Mouse (Mus musculus): ENCODE measurements around the gene Tmem59l. TPM values are rescaled to one million over a fixed set of nuclear protein-coding genes. Genes with fewer than 3 reads are reported as not detected.

Gene Tmem59l
- polyA plus RNA-seq, 1 experiment, result 4.2 TPM

DNA sequence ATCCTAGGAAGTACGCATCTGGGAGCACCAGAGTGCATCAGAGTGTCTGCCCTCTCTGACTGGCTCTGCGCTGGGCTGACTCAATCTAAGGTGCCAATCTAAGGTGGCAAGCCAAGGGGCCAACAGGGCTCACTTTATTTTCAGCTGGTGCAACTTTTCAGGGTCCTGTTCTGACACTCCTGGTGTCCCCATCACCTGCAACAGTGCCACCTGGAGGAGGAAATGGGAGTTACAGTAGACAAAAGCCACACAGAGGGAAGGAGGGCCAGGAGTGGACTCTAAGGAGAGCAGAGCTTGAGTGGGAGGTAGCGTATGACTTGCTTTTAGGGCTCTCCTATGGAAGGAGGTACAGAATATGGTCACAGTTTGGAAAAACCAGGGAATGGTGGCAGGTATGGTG, 17.7 kb upstream of the Tmem59l start:
- H3K4me3 ChIP-seq (ENCODE audit: low read depth, low read length), result no peak overlapping the region
- H3K4me1 ChIP-seq (ENCODE audit: control insufficient read depth, insufficient read depth, low read length), result no peaks in the 10 kb centered on the region
- no peak overlapping the region for H3K27ac ChIP-seq (ENCODE audit: insufficient read depth, low read length)
- H3K27me3 ChIP-seq (ENCODE audit: control insufficient read depth, insufficient read depth, low read length, poor library complexity, severe bottlenecking), result no peaks in the 10 kb centered on the region
- H3K9ac ChIP-seq (ENCODE audit: low read depth, poor library complexity, severe bottlenecking), result no peak overlapping the region
- TF ChIP-seq CTCF (IDR thresholded peaks at IDR 0.05; ENCODE audit: low read depth, low read length) (peak; percentile 77), POLR2A (IDR thresholded peaks at IDR 0.05; ENCODE audit: insufficient read depth, low read length) (no peak)
- H3K9me3 ChIP-seq (replicated peaks; ENCODE audit: control insufficient read depth, insufficient read depth, low read length, poor library complexity, severe bottlenecking), result no peaks in the 10 kb centered on the region
- peaks cover 24% of the 10 kb centered on the region for H3K36me3 ChIP-seq (ENCODE audit: control insufficient read depth, insufficient read depth, low read length, poor library complexity, severe bottlenecking)

DNA sequence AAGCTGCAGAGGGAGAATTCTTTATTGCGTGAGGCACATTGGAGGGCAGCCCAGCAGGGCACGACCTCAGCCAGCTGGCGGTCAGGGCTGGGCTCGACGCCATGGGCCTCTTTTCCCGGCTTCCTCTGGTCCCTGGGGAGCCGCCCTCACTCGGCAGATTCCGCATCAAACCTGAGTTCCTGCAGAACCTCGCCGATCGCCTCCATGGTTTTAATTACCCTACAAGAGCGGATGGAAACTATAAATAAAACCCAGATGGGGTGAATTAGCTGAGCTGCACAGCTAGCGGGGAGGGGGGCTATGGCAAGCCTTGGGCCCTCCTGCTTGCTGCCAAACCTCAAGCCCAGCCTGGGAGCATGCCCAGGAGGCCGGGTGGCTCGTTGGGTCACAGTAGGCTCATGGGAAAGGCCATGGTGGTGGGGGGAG, 17.1 kb upstream of the Tmem59l start:
- Histone ChIP-seq H3K4me3 (ENCODE audit: low read depth, low read length) (no peak overlapping the region), H3K9me3 (replicated peaks; ENCODE audit: control insufficient read depth, insufficient read depth, low read length, poor library complexity, severe bottlenecking) (no peaks in the 10 kb centered on the region), H3K27me3 (ENCODE audit: control insufficient read depth, insufficient read depth, low read length, poor library complexity, severe bottlenecking) (no peaks in the 10 kb centered on the region), H3K4me1 (ENCODE audit: control insufficient read depth, insufficient read depth, low read length) (no peaks in the 10 kb centered on the region), H3K9ac (ENCODE audit: low read depth, poor library complexity, severe bottlenecking) (no peak overlapping the region), H3K36me3 (ENCODE audit: control insufficient read depth, insufficient read depth, low read length, poor library complexity, severe bottlenecking) (peaks cover 23% of the 10 kb centered on the region), H3K27ac (ENCODE audit: insufficient read depth, low read length) (no peak overlapping the region)
- TF ChIP-seq CTCF (IDR thresholded peaks at IDR 0.05; ENCODE audit: low read depth, low read length) (no peak), POLR2A (IDR thresholded peaks at IDR 0.05; ENCODE audit: insufficient read depth, low read length) (no peak), EP300 (IDR thresholded peaks at IDR 0.05; ENCODE audit: insufficient read depth, low read depth, low read length) (no peak)

DNA sequence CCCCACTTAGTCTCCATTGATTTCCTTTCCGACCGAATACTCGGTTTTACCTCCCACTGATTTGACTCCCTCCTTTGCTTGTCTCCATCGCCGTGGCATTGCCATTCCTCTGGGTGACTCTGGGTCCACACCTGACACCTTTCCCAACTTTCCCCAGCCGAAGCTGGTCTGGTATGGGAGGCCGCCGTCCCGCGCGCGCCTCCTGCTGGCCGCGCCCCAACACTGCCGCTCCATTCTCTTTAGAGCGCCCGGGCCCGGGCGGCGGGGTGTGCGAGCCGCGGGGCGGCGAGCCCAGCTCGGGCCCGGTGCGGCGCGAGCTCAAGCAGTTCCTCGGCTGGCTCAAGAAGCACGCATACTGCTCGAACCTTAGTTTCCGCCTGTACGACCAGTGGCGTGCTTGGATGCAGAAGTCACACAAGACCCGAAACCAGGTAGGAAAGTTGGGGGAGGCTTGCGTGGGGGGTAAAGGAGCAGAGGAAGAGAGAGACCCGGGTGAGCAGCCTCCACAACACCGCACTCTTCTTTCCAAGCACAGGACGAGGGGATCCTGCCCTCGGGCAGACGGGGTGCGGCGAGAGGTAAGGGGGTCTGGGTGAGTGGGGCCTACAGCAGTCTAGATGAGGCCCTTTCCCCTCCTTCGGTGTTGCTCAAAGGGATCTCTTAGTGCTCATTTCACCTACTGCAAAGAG, 16.0 kb upstream of the Tmem59l start:
- H3K9ac ChIP-seq (ENCODE audit: low read depth, poor library complexity, severe bottlenecking), result 0 out of 2 replicates have a peak overlapping the region, but pooled peaks have one; percentile 6
- H3K27me3 ChIP-seq (ENCODE audit: control insufficient read depth, insufficient read depth, low read length, poor library complexity, severe bottlenecking), result no peaks in the 10 kb centered on the region
- H3K4me3 ChIP-seq (ENCODE audit: low read depth, low read length), result peak overlapping the region; percentile 22; the same call in 1 of the 2 replicates
- H3K36me3 ChIP-seq (ENCODE audit: control insufficient read depth, insufficient read depth, low read length, poor library complexity, severe bottlenecking), result peaks cover 13% of the 10 kb centered on the region
- no peak overlapping the region for H3K27ac ChIP-seq (ENCODE audit: insufficient read depth, low read length)
- no peak for TF ChIP-seq POLR2A (IDR thresholded peaks at IDR 0.05; ENCODE audit: insufficient read depth, low read length)
- peak; percentile 73 for TF ChIP-seq CTCF (IDR thresholded peaks at IDR 0.05; ENCODE audit: low read depth, low read length)
- no peaks in the 10 kb centered on the region for H3K9me3 ChIP-seq (replicated peaks; ENCODE audit: control insufficient read depth, insufficient read depth, low read length, poor library complexity, severe bottlenecking)
- H3K4me1 ChIP-seq (ENCODE audit: control insufficient read depth, insufficient read depth, low read length), result no peaks in the 10 kb centered on the region

DNA sequence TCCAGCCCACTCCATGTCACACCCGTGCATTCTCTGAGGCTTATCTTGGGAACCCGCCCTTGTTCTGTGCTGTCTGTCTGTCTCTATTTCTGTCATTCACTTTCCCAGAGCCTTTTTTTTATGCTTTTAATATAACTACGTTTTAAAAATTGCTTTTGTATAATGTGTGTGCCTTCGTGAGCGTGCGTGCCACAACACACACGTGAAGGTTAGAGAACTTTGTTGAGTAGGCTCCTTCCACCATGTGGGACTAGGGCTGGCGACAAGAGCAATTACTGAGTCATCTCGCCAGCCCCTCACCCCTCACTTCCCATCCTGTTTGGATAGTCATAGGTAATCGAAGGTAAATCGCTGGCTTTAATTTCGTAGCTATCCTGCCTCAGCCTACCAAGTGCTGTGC, 15.4 kb upstream of the Tmem59l start:
- no peaks in the 10 kb centered on the region for H3K27me3 ChIP-seq (ENCODE audit: control insufficient read depth, insufficient read depth, low read length, poor library complexity, severe bottlenecking)
- H3K4me1 ChIP-seq (ENCODE audit: control insufficient read depth, insufficient read depth, low read length), result no peaks in the 10 kb centered on the region
- no peak overlapping the region for H3K27ac ChIP-seq (ENCODE audit: insufficient read depth, low read length)

DNA sequence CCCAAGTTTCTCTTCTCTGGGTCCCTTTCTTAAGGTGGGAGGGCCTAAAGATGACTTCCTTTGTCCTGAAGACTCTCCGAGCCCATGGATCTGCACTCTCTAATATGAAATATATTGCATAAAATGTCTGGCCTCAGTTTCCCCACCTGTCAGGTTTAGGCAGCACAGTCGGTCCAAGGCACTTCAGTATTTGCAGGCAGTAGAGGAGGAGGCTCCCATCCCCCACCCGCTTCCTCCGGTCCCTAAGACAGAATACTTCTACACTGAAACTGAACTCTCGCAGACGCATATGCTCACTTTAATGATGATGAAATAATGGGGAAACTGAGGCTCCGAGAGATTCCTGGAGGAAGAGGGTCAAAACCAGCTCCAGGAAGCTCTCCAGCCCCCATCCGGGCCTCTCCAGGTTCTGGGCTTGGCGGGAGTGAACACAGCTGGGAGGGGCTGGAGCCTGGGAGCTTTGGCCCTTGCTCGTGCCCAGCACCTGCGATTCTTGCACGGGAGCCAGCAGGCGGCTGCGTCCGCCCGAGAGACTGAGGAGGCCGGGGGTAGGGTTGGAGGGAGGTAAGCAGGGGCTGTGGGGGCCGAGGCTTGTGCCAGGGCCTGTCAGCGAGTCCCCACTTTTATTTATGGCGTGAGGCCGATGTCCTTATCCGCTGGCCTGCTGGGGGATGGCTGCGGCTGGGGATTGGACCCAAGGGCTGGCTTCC, 14.8 kb upstream of the Tmem59l start:
- H3K4me3 ChIP-seq (ENCODE audit: low read depth, low read length), result no peak overlapping the region
- no peaks in the 10 kb centered on the region for H3K4me1 ChIP-seq (ENCODE audit: control insufficient read depth, insufficient read depth, low read length)
- no peak overlapping the region for H3K27ac ChIP-seq (ENCODE audit: insufficient read depth, low read length)
- TF ChIP-seq EP300 (IDR thresholded peaks at IDR 0.05; ENCODE audit: insufficient read depth, low read depth, low read length) (no peak), CTCF (IDR thresholded peaks at IDR 0.05; ENCODE audit: low read depth, low read length) (no peak), POLR2A (IDR thresholded peaks at IDR 0.05; ENCODE audit: insufficient read depth, low read length) (no peak)
- H3K9ac ChIP-seq (ENCODE audit: low read depth, poor library complexity, severe bottlenecking), result peak overlapping the region; percentile 51
- H3K9me3 ChIP-seq (replicated peaks; ENCODE audit: control insufficient read depth, insufficient read depth, low read length, poor library complexity, severe bottlenecking), result no peaks in the 10 kb centered on the region
- peaks cover 4% of the 10 kb centered on the region; the same call in 1 of the 2 replicates for H3K36me3 ChIP-seq (ENCODE audit: control insufficient read depth, insufficient read depth, low read length, poor library complexity, severe bottlenecking)
- no peaks in the 10 kb centered on the region for H3K27me3 ChIP-seq (ENCODE audit: control insufficient read depth, insufficient read depth, low read length, poor library complexity, severe bottlenecking)

More for the DNA sequence above, 15.4 kb upstream of the Tmem59l start:
- Histone ChIP-seq H3K9me3 (replicated peaks; ENCODE audit: control insufficient read depth, insufficient read depth, low read length, poor library complexity, severe bottlenecking) (no peaks in the 10 kb centered on the region), H3K36me3 (ENCODE audit: control insufficient read depth, insufficient read depth, low read length, poor library complexity, severe bottlenecking) (peaks cover 7% of the 10 kb centered on the region), H3K9ac (ENCODE audit: low read depth, poor library complexity, severe bottlenecking) (peak overlapping the region; percentile 51), H3K4me3 (ENCODE audit: low read depth, low read length) (no peak overlapping the region)
- TF ChIP-seq CTCF (IDR thresholded peaks at IDR 0.05; ENCODE audit: low read depth, low read length) (no peak), POLR2A (IDR thresholded peaks at IDR 0.05; ENCODE audit: insufficient read depth, low read length) (no peak), EP300 (IDR thresholded peaks at IDR 0.05; ENCODE audit: insufficient read depth, low read depth, low read length) (no peak)
